Mouse (Mus musculus) MN1 (cell line): ENCODE results near the gene Os9.

Source experiments
- DNase-seq: peaks from one replicate; pipeline ENCODE4 v3.0.0-alpha.2; 2016; ENCODE audit warnings: low spot score

The Os9 gene

DNA sequence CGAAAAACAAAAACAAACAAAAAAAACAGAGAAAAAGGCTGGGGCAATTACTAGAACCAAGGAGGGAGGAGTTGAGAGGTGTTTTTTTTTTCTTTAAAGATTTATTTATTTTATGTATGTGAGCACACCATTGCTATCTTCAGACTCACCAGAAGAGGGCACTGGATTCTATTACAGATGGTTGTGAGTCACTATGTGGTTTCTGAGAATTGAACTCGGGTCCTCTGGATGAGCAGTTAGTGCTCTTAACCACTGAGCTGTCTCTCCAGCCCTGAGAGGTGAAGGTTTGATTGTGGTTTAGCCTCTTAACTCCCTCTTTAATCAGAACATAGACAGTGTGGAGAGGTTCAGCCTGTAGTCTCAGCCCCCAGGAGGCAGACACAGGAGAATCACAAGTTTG lies 5.9 kb downstream of the Os9 start:
- DNase-seq = no peak

- DNase-seq = no peak
Measured at GRCm38 (mm10) chr10:127114408-127114807, 6.5 kb downstream of the Os9 start.

GRCm38 (mm10) chr10:127111001-127111887 lies 9.7 kb downstream of the Os9 start:
- DNase-seq = no peak

- DNase-seq = no peak
Measured at GRCm38 (mm10) chr10:127108262-127108583, 12.7 kb downstream of the Os9 start.

- DNase-seq = no peak
Measured at GRCm38 (mm10) chr10:127107563-127108261, 13.2 kb downstream of the Os9 start.

DNA sequence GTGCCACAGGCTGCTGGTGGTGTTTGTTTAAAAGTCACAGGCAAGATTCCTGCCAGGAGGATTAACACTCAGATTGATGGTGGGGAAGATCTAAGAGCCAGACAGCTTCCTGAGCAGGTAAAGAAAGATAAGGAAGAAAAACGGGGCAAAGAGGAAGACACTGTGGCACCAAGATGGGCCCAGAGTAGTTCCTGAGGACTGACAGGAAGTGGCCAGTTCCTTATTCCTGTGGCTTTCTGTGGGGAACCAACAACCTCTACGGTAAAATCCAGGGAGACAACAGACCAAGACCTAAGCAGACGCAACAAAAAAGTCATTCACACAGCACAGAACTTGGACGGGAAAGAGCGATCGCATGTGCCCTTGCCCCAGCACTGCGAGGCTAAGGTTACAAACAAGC lies 17.3 kb downstream of the Os9 start:
- DNase-seq = no peak

GRCm38 (mm10) chr10:127101151-127101550 lies 19.8 kb downstream of the Os9 start:
- DNase-seq = no peak

DNA sequence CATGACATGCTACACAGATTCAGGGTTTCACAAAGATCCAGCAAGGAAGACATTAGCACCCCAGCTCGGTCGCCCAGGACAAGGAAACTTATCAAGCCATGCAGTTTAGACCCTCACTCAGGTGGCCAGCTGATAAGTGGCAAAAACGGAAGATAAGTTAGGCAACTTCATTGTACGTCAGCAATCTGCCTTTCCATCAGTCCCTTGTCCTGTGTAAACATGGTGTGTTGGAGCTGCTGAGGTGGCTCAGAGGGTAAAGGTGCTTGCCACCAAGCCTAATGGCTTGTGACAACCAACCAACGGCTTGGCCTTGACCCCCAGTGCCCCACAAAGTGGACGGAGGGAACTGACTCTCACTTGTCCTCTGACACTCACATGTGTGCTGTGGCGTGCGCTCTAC lies 20.5 kb downstream of the Os9 start:
- no peak for DNase-seq

GRCm38 (mm10) chr10:127099868-127100267 lies 21.1 kb downstream of the Os9 start:
- no peak for DNase-seq

- DNase-seq = no peak
Measured at GRCm38 (mm10) chr10:127099191-127099590, 21.7 kb downstream of the Os9 start.

GRCm38 (mm10) chr10:127098514-127098913 lies 22.4 kb downstream of the Os9 start:
- no peak for DNase-seq

GRCm38 (mm10) chr10:127094382-127094802 lies 26.5 kb downstream of the Os9 start:
- peak; percentile 73 for DNase-seq

GRCm38 (mm10) chr10:127092742-127093141 lies 28.2 kb downstream of the Os9 start:
- DNase-seq = no peak

DNA sequence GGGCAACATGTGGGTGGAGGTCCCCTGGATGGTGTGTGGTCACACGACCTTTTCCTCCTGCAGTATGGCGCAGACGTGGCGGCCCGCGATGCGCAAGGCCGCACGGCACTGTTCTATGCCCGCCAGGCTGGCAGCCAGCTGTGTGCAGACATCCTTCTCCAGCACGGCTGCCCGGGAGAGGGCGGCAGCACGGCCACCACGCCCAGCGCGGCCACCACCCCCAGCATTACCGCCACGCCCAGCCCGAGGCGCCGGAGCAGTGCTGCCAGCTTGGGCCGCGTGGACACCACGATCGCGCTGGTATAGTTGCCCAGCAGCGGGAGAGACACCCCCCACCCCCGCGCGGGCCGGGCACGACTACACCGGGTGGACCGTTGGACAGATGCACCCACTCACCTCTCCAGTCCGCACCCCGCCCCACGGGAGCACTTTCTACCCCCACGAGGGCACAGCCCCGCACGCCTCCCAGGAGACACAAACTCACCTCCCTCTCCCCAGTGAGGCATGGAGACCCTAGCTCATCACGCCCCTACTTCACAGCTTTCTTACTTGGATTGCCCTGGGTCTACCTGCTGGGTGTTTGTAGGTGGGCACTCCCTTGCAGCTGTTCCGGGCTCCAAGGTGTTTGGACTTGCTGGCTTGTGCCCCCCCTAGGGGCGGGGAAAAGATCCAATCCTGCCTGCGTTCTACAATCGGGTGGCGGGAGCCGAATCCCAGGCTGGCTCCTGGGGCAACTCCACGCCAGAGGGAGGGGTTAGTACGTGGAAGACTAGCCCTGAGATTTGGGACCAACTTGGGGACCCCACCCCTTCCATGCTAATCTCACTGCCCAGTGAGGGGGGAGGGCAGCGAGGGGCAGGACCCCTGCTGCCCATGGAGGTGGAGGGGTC lies 29.2 kb downstream of the Os9 start:
- peak; percentile 78 for DNase-seq

DNA sequence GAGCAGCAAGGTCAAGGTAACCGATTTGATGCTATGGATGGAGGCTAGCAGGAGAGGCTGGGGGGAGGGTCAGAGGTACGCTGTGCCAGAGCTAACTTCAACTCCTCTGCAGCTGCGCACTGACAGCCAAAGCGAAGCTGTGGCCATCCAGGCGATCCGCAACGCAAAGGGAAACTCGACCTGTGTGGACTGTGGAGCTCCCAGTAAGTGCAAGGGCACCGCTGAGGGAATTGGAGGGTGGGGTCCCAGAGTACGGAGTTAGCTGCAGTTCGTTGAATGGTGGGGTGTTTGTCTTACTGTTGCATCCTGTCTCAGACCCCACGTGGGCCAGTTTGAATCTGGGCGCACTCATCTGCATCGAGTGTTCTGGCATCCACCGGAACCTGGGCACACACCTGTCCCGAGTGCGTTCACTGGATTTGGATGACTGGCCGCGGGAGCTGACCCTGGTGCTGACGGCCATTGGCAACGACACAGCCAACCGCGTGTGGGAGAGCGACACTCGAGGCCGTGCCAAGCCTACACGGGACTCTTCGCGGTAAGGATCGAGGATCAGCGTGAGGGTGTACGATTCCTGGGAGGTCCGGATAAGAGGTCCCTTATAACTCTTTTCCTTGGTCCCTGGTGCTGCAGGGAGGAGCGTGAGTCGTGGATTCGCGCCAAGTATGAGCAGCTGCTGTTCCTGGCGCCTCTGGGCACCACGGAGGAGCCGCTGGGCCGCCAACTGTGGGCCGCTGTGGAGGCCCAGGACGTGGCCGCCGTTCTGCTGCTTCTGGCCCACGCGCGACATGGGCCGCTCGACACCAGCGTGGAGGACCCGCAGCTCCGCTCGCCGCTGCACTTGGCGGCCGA lies 30.1 kb downstream of the Os9 start:
- peak; percentile 53 for DNase-seq

DNA sequence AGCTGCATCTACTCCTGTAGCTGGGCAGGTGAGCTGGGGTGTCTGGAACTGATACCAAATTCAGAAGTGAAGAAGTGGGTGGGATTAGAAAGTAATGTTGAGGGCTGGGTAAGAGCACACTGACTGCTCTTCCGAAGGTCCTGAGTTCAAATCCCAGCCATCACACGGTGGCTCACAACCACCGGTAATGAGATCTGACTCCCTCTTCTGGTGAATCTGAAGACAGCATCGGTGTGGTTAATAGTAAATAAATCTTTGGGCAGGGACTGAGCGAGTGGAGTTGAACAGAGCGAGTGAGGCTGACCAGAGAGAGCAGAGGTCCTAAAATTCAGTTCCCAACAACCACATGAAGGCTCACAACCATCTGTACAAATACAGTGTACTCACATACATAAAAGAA lies 35.3 kb downstream of the Os9 start:
- DNase-seq = no peak

GRCm38 (mm10) chr10:127085052-127085451 lies 35.9 kb downstream of the Os9 start:
- DNase-seq = no peak

DNA sequence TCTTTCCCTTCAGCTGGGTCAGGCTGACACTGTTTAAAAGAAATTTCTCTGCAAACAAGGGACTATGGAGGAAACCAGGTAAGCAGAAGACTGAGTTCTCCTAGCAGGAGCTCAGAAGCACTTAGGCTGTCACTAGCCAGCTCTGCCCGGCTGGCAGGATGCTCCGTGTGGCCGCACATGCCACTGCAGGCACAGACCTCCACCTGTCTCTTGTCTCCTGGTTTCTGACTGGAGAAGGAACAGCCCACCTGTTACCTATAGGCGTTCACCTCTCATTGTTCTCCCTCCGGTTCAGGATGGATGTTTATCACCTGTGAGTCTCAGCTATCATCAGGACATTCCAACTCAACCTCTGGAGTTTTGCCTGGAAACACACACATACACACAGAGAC lies 37.0 kb downstream of the Os9 start:
- DNase-seq = peak; percentile 56

DNA sequence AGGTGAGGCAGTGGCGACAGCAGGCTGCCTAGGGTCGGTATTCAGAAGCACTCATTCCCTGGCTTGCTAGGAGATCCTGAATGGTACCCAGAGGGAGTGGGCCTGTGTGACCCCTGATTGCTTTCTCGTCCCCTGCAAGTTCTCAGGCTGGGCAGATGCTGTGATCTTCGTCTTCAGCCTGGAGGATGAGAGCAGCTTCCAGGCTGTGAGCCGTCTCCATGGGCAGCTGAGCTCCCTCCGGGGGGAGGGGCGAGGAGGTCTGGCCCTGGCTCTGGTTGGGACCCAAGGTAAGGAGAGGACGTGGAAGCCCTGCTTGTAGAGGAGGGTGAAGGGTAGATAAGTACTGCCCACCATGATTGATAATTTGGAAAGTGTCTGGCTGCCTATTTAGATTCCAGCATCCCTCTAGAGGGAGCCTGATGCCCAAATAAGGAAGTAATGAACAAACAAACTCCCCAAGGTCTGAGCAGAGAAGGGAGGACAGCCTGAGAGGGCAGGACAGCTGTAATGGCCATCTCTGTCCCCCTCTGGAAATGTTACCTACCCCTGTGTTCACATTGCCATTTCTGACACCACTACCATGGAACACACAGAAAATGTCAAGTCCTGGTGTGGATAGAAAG lies 37.5 kb downstream of the Os9 start:
- DNase-seq = peak; percentile 50

- peak; percentile 78 for DNase-seq
Measured at GRCm38 (mm10) chr10:127081996-127082620, 38.8 kb downstream of the Os9 start.
